Comparison of ENCODE assay signal across 10 mouse cellular contexts in genomic region chrX:153636247-153636646, GRCm38 (mm10). TPM values are rescaled to one million over a fixed set of nuclear protein-coding genes. Genes with fewer than 3 reads are reported as not detected.
DNase-seq lines count a peak whose midpoint lies in the region; ATAC-seq and TF ChIP-seq lines count a peak whose summit lies in the region.
"Had no signal": no experiment of that assay in that cellular context is flagged by ENCODE, and none has a peak within 500 bp of the region (broad histone marks: within the 10 kb centered on the region; RNA-seq: fewer than 3 reads in every experiment).

No protein-coding gene starts in this region.

- H3K27ac ChIP-seq in kidney, postnatal 0 days: no peak overlapping the region
- no peak overlapping the region for H3K27ac ChIP-seq in kidney, embryonic 14.5 days (ENCODE audit: low read depth, low read length)
- H3K27ac ChIP-seq: embryonic facial prominence, embryonic 15.5 days; limb, embryonic 12.5 days had no signal

- no peak overlapping the region for H3K9ac ChIP-seq in kidney, postnatal 0 days (ENCODE audit: low read depth, low read length)
- no peak overlapping the region for H3K9ac ChIP-seq in kidney, embryonic 14.5 days (ENCODE audit: low read depth, low read length)
- H3K9ac ChIP-seq: embryonic facial prominence, embryonic 15.5 days; limb, embryonic 12.5 days had no signal

- TF ChIP-seq CTCF in kidney, postnatal 0 days (IDR thresholded peaks at IDR 0.05; ENCODE audit: low read depth): peak; percentile 69

- H3K36me3 ChIP-seq in kidney, postnatal 0 days (ENCODE audit: insufficient read depth, low read length): no peaks in the 10 kb centered on the region
- H3K36me3 ChIP-seq in kidney, embryonic 14.5 days (ENCODE audit: control insufficient read depth, insufficient read depth, low read length): no peaks in the 10 kb centered on the region
- H3K36me3 ChIP-seq: embryonic facial prominence, embryonic 15.5 days; limb, embryonic 12.5 days had no signal

- H3K9me3 ChIP-seq in kidney, postnatal 0 days (replicated peaks; ENCODE audit: low read length): no peaks in the 10 kb centered on the region
- no peaks in the 10 kb centered on the region for H3K9me3 ChIP-seq in kidney, embryonic 14.5 days (ENCODE audit: control insufficient read depth, low read length)
- H3K9me3 ChIP-seq: embryonic facial prominence, embryonic 15.5 days; limb, embryonic 12.5 days had no signal

- H3K27me3 ChIP-seq in kidney, postnatal 0 days (ENCODE audit: insufficient read depth, low read length): no peaks in the 10 kb centered on the region
- no peaks in the 10 kb centered on the region for H3K27me3 ChIP-seq in kidney, embryonic 14.5 days (ENCODE audit: control insufficient read depth, insufficient read depth, low read length)
- H3K27me3 ChIP-seq: embryonic facial prominence, embryonic 15.5 days; limb, embryonic 12.5 days had no signal

- no peak for ATAC-seq in kidney, postnatal 0 days (replicated peaks; ENCODE audit: low FRiP score, low read depth)
- no peak for ATAC-seq in kidney, embryonic 14.5 days (ENCODE audit: low FRiP score, low TSS enrichment)

- 2% methylated on average over 1 of the region's 1 CpGs for WGBS in kidney, postnatal 0 days
- WGBS in kidney, embryonic 14.5 days: 5% methylated on average over 1 of the region's 1 CpGs

- H3K4me2 ChIP-seq in kidney, postnatal 0 days (ENCODE audit: low read length): no peak overlapping the region
- H3K4me2 ChIP-seq in kidney, embryonic 14.5 days (replicated peaks; ENCODE audit: low read depth, low read length): no peak overlapping the region
- H3K4me2 ChIP-seq: embryonic facial prominence, embryonic 15.5 days; limb, embryonic 12.5 days had no signal

- no peaks in the 10 kb centered on the region for H3K4me1 ChIP-seq in kidney, postnatal 0 days (replicated peaks; ENCODE audit: insufficient read depth, low read length)
- H3K4me1 ChIP-seq in kidney, embryonic 14.5 days (ENCODE audit: control insufficient read depth, insufficient read depth, low read length): no peaks in the 10 kb centered on the region
- H3K4me1 ChIP-seq: embryonic facial prominence, embryonic 15.5 days; limb, embryonic 12.5 days had no signal

- H3K4me3 ChIP-seq in kidney, postnatal 0 days (replicated peaks; ENCODE audit: low read depth, low read length): no peak overlapping the region
- no peak overlapping the region for H3K4me3 ChIP-seq in kidney, embryonic 14.5 days (ENCODE audit: low read length)
- H3K4me3 ChIP-seq: embryonic facial prominence, embryonic 15.5 days; limb, embryonic 12.5 days had no signal

- DNase-seq in adrenal gland, postnatal 10 days: peak; percentile 14
- no peak for DNase-seq in adrenal gland, postnatal 4 days (ENCODE audit: low spot score in 2 of 2)
- peak; percentile 50 for DNase-seq in kidney, postnatal 0 days (ENCODE audit: low spot score)
- peak; percentile 2 for DNase-seq in CD4-positive helper T cell, adult 2 months (ENCODE audit: low read depth, low spot score)
- DNase-seq in fibroblast of lung, adult 2 months (ENCODE audit: low read depth): peak; percentile 1
- DNase-seq in urinary bladder, postnatal 36 days (ENCODE audit: low spot score in 2 of 2): no peak
- no peak for DNase-seq in frontal cortex, postnatal 14 days (ENCODE audit: low spot score in 2 of 2)

RNA-seq across cellular contexts. Expression of gene Kctd12b, which starts 59.9 kb away (rescaled TPM):
- total RNA-seq in adrenal gland, postnatal 10 days (2021): 10 to 100 TPM; 18.0 to 21.2 TPM
- 10 to 100 TPM; 16.7 to 17.2 TPM for total RNA-seq in adrenal gland, postnatal 4 days (2021)
- polyA plus RNA-seq in kidney, postnatal 0 days (2015; fragmentation: Nextera tagmentation; extraction: Ambion mirVana): 10.1 and 11.3 TPM in 2 replicates
- 5.5 and 9.5 TPM in 2 replicates for polyA plus RNA-seq in kidney, embryonic 14.5 days (2014; fragmentation: Nextera tagmentation; extraction: Ambion mirVana)

Comparison
In these comparisons a context has a peak if more than half of its experiments do, and no peak if none do; other contexts are left out.
1. DNase-seq: peak in adrenal gland, postnatal 10 days (single experiment), kidney, postnatal 0 days (single experiment), CD4-positive helper T cell, adult 2 months (single experiment) and fibroblast of lung, adult 2 months (single experiment); none in adrenal gland, postnatal 4 days (0 of 2), urinary bladder, postnatal 36 days (0 of 2) and frontal cortex, postnatal 14 days (0 of 2).